Mouse (Mus musculus) heart, embryonic 14.5 days (tissue): ENCODE results near the gene Ocln. TPM values are rescaled to one million over a fixed set of nuclear protein-coding genes. Genes with fewer than 3 reads are reported as not detected.

ENCODE experiments used
- polyA plus RNA-seq: library from polyadenylated mRNA; unstranded; fragments of >200 nt; fragmentation: Nextera tagmentation; extraction: Ambion mirVana; gene quantifications from 2 replicates; pipeline ENCODE4 v1.2.1, GENCODE M21; 2014

The Ocln gene
- polyA plus RNA-seq, 1 experiment from 2014 or later = 2.1 TPM

Other genes starting within 250 kb of the Ocln start
- 0.08 and 0.20 TPM in 2 replicates for gene Naip6, start 235.0 kb downstream of the Ocln start, polyA plus RNA-seq
- not detected in 2 replicates for gene Naip1, start 99.8 kb downstream of the Ocln start, polyA plus RNA-seq
- 51.4 and 55.4 TPM in 2 replicates for gene Gtf2h2, start 60.1 kb downstream of the Ocln start, polyA plus RNA-seq
- gene Marveld2, start 64.3 kb upstream of the Ocln start, polyA plus RNA-seq = 3.1 and 3.6 TPM in 2 replicates
- gene Ak6, start 98.3 kb upstream of the Ocln start, polyA plus RNA-seq = 246 and 262 TPM in 2 replicates
- 25.1 and 26.3 TPM in 2 replicates for gene Rad17, start 98.3 kb upstream of the Ocln start, polyA plus RNA-seq
- 6.2 and 8.5 TPM in 2 replicates for gene Taf9, start 98.9 kb upstream of the Ocln start, polyA plus RNA-seq
- gene Ccdc125, start 117.0 kb upstream of the Ocln start, polyA plus RNA-seq = 3.5 and 3.8 TPM in 2 replicates
- 69.2 and 70.2 TPM in 2 replicates for gene Cdk7, start 178.2 kb upstream of the Ocln start, polyA plus RNA-seq
- gene Mrps36, start 191.9 kb upstream of the Ocln start, polyA plus RNA-seq = 288 and 291 TPM in 2 replicates
- 18.0 and 18.1 TPM in 2 replicates for gene Cenph, start 223.2 kb upstream of the Ocln start, polyA plus RNA-seq
- 188 and 214 TPM in 2 replicates for gene Ccnb1, start 233.9 kb upstream of the Ocln start, polyA plus RNA-seq